Mouse (Mus musculus): Measurements from ENCODE around the gene Sumo1.

DNA sequence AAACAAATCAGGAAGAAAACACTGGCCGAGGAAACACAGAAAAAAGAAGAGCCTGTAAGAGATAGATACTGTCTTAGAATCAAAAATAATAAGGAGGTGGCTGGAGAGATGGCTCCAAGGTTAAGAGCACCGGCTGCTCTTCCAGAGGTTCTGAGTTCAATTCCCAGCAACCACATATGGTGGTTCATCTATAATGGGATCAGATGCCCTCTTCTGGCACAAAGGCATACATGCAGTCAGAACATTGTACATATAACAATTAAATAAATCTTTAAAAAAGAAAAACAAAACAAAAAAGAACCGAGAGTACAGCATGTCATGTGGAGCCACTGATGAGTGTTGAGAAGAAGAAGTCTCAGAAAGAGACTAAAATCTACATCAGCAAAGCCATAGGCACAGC, 89.8 kb downstream of the Sumo1 start:
- no peak for TF ChIP-seq CTCF (IDR thresholded peaks at IDR 0.05; ENCODE audit: control insufficient read depth, insufficient read depth, insufficient replicate concordance, low read depth, low read length)
- TF ChIP-seq POLR2A (IDR thresholded peaks at IDR 0.05; ENCODE audit: control insufficient read depth, low read depth, low read length) = no peak

Data from testis, adult 2 months (tissue).